Mouse (Mus musculus): ENCODE data around the gene Chmp4b. TPM values are rescaled to one million over a fixed set of nuclear protein-coding genes. Genes with fewer than 3 reads are reported as not detected.
A peak's percentile ranks its signal among the peaks of the same experiment; 100 is the strongest.

Chmp4b gene
- total RNA-seq, 2 experiments from 2014 or later, result 199 to 204 TPM

- no peak for DNase-seq (ENCODE audit: low spot score in 2 of 2)
Observed at GRCm38 (mm10) chr2:154680337-154680736, 28.8 kb downstream of the Chmp4b start.

- no peak for DNase-seq (ENCODE audit: low spot score in 2 of 2)
Observed at GRCm38 (mm10) chr2:154680941-154681340, 29.4 kb downstream of the Chmp4b start.

- no peak for DNase-seq (ENCODE audit: low spot score in 2 of 2)
Observed at GRCm38 (mm10) chr2:154682712-154683111, 31.2 kb downstream of the Chmp4b start.

GRCm38 (mm10) chr2:154684901-154685470 is 33.5 kb downstream of the Chmp4b start:
- no peak for DNase-seq (ENCODE audit: low spot score in 2 of 2)

DNA sequence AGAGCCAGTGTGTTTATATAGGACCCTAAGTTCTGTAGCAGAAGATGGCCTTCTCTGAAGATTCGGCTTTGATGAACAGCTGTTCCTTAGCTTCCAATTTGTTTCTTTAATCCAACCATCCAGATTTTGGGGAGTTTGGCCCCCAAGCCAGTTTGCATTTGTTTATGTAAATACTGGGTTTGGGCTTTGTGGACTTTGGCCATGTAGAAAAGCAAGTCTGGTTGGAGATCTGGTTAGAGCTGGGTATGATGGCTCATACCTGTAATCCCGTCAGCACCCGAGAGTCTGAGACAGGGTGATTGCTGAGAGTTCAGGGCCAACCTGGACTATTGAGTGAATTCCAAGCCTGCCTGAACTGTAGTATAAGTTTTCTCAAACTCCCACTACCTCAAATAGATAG is 34.3 kb downstream of the Chmp4b start:
- no peak for DNase-seq (ENCODE audit: low spot score in 2 of 2)

- no peak for DNase-seq (ENCODE audit: low spot score in 2 of 2)
Observed at GRCm38 (mm10) chr2:154686819-154687218, 35.3 kb downstream of the Chmp4b start.

GRCm38 (mm10) chr2:154689391-154689790 is 37.9 kb downstream of the Chmp4b start:
- DNase-seq (ENCODE audit: low spot score in 2 of 2), result no peak

GRCm38 (mm10) chr2:154690959-154691358 is 39.5 kb downstream of the Chmp4b start:
- no peak for DNase-seq (ENCODE audit: low spot score in 2 of 2)

DNA sequence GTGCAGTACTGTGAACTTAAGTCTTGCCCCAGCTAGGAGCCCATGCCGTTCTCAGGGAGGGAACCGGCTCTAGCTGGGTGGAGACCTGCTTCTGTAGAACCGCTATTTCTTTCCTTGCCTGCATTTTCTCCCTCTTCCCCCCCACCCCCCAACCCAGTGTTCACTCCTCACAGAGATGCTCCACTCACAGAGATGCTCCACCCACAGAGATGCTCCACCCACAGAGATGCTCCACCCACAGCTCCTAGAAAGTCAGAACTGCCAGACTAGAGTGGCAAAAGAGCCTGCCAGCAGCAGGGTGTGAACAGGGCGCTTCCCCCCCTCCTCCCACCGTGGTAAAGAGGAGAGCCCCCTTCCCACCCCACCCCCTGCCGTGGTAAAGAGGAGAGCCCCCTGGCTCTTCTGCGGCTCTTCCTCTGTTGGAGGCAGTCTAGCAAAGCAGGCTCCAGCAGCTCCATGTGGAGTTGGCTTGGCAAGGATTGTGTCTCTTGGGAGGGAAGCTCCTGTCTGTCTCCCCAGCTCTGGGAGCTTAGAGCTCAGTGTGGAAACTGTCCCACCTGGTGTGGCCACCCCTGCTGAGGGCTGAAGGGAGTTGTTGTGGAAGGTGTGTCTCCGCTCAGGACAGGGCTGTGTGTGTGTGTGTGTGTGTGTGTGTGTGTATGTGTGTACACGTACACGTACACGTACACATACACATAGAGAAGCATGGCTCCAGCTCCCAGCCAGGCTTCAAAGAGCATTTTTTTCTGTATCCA is 41.9 kb downstream of the Chmp4b start:
- no peak for DNase-seq (ENCODE audit: low spot score in 2 of 2)

GRCm38 (mm10) chr2:154693941-154694256 is 42.4 kb downstream of the Chmp4b start:
- DNase-seq (ENCODE audit: low spot score in 2 of 2), result no peak

- DNase-seq (ENCODE audit: low spot score in 2 of 2), result no peak
Observed at GRCm38 (mm10) chr2:154695690-154696089, 44.2 kb downstream of the Chmp4b start.

- no peak for DNase-seq (ENCODE audit: low spot score in 2 of 2)
Observed at GRCm38 (mm10) chr2:154696660-154697059, 45.2 kb downstream of the Chmp4b start.

- no peak for DNase-seq (ENCODE audit: low spot score in 2 of 2)
Observed at GRCm38 (mm10) chr2:154699360-154699759, 47.9 kb downstream of the Chmp4b start.

DNA sequence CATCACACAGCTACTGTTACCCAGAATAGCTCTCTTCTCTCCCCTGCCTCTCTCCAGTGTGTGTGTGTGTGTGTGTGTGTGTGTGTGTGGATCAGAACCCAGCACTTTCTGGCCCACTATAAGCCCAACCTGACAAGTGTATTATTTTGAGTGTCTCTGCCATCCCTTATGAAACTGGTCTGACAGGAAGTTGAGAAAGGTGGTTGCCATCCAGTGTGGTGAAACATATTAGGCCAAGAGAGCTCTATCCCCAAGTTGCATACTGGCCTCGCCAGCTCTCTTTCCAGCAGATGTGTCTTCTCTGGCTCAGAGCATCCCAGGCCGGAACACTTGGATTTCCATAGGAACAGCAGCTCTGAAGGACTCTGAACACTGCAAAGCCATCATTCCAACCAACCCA is 48.7 kb downstream of the Chmp4b start:
- DNase-seq (ENCODE audit: low spot score in 2 of 2), result no peak

- DNase-seq (ENCODE audit: low spot score in 2 of 2), result peak; percentile 44 to 58
Observed at GRCm38 (mm10) chr2:154702637-154703315, 51.3 kb downstream of the Chmp4b start.

GRCm38 (mm10) chr2:154706526-154707280 is 55.2 kb downstream of the Chmp4b start:
- DNase-seq (ENCODE audit: low spot score in 2 of 2), result no peak

DNA sequence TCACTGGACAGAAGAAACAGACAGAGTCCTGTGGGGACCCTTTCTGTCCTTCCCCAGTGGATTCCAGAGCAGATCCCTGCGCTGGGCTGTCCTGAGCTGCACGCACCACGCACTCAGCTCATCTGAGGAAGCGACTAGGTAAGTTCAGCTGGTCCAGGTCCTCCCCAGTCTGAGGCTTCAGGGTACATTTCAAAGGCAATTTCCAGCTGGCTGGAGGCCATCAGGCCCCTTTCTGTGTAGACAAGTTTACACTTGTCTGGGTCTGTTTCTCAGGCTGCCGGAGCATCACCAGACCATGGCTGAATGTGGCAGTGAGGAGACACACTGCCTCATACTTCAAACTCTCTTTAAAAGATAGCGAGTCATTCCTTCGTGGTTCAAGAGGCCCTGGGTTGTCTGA is 55.8 kb downstream of the Chmp4b start:
- no peak for DNase-seq (ENCODE audit: low spot score in 2 of 2)

DNA sequence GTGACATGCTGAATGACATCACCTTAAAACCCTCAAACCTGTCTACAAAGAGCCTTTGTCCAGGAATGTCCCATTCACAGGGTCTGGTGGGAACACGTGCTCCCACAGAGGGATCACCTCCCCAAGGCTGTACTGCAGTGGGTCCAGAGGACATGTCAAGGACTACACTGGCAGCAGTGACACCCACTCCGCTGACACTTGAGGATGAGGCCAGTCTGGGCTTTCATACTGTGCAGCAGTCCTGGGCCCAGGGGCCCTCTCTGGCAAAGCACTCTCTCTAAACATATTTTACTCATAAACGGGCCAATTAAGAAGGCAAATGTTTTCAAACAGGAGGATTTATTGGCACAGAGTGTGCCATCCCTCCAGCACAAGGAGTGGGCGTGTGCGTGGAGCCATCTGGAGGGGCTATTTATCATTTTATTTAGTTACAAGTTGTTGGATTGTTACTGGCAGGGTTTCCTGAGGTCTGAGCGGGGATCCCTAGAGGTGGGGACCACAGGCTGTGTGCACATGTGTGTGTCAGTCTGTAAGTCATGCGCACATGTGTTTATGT is 56.4 kb downstream of the Chmp4b start:
- DNase-seq (ENCODE audit: low spot score in 2 of 2), result peak; percentile 30 to 43

- DNase-seq (ENCODE audit: low spot score in 2 of 2), result no peak
Observed at GRCm38 (mm10) chr2:154711701-154712100, 60.2 kb downstream of the Chmp4b start.

DNA sequence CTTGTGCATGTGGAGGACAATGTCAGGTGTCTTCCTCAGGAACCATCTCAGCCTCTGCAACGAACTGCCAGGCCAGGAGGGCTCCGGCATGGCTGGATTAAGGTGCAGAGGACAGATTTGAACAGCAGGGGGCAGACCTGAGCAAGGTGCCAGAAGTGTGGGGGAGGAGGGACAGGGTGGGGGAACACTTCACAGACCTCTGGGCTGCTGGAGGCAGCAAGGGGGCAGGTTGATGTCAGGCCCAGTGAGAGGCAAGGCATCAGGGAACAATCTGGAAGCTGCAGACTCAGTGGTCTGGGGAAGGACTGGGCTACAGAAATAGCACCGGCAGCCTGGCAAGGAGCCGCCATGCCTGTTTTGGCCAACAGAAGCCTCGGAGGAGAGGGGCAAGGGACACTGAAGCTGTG is 60.8 kb downstream of the Chmp4b start:
- peak in 1 of 2 experiments; percentile 26 for DNase-seq (ENCODE audit: low spot score in 2 of 2)

- DNase-seq (ENCODE audit: low spot score in 2 of 2), result no peak
Observed at GRCm38 (mm10) chr2:154713083-154713482, 61.6 kb downstream of the Chmp4b start.

Measured in layer of hippocampus, postnatal 14 days (tissue).